Mouse (Mus musculus) hindbrain, embryonic 15.5 days (tissue): ENCODE results near the gene Maml3. TPM values are rescaled to one million over a fixed set of nuclear protein-coding genes. Genes with fewer than 3 reads are reported as not detected.

Source experiments
- ATAC-seq: fragments of 200-750 bp; cut with Nextera tagmentation; 2 replicates; pipeline ENCODE4 v1.8.0; 2017; ENCODE audit warnings: low read depth, moderate number of reproducible peaks, moderate TSS enrichment; ENCODE audit not compliant: low FRiP score
- H3K27ac ChIP-seq: fragments of 300-500 bp; sonication (generic); replicated peaks from 2 replicates; pipeline ENCODE4 v1.5.1; 2015; ENCODE audit warnings: mild to moderate bottlenecking, inconsistent platforms
- H3K27me3 ChIP-seq: fragments of 300-500 bp; sonication (generic); 2 replicates; pipeline ENCODE4 v1.6.1; 2015; ENCODE audit warnings: control low read depth, inconsistent platforms
- H3K36me3 ChIP-seq: fragments of 300-500 bp; sonication (generic); 2 replicates; pipeline ENCODE4 v1.6.1; 2015; ENCODE audit warnings: control low read depth, inconsistent platforms
- H3K4me1 ChIP-seq: fragments of 300-500 bp; sonication (generic); replicated peaks from 2 replicates; pipeline ENCODE4 v1.6.1; 2015; ENCODE audit warnings: control low read depth, inconsistent platforms
- H3K4me2 ChIP-seq: fragments of 300-500 bp; sonication (generic); 2 replicates; pipeline ENCODE4 v1.6.1; 2015; ENCODE audit warnings: moderate library complexity, mild to moderate bottlenecking, inconsistent platforms
- H3K4me3 ChIP-seq: fragments of 300-500 bp; sonication (generic); 2 replicates; pipeline ENCODE4 v1.5.1; 2015; ENCODE audit warnings: mild to moderate bottlenecking, inconsistent platforms
- H3K9ac ChIP-seq: fragments of 300-500 bp; sonication (generic); 2 replicates; pipeline ENCODE4 v1.6.1; 2015; ENCODE audit warnings: inconsistent platforms
- H3K9me3 ChIP-seq: fragments of 300-500 bp; sonication (generic); 2 replicates; pipeline ENCODE4 v1.6.1; 2016; ENCODE audit warnings: control low read depth, inconsistent platforms
- WGBS: fragments of 180-500 bp; shearing (Covaris S2); methylation state at CpG from one replicate; pipeline ENCODE4 v1.1.7; 2015; 5-methylcytosine and 5-hydroxymethylcytosine counted together
- polyA plus RNA-seq: library from polyadenylated mRNA; unstranded; fragments of >200 nt; fragmentation: Nextera tagmentation; extraction: Ambion mirVana; gene quantifications from 2 replicates; pipeline ENCODE4 v1.2.1, GENCODE M21; 2015

Maml3 gene
- polyA plus RNA-seq, 1 experiment from 2014 or later, result 7.8 TPM

DNA sequence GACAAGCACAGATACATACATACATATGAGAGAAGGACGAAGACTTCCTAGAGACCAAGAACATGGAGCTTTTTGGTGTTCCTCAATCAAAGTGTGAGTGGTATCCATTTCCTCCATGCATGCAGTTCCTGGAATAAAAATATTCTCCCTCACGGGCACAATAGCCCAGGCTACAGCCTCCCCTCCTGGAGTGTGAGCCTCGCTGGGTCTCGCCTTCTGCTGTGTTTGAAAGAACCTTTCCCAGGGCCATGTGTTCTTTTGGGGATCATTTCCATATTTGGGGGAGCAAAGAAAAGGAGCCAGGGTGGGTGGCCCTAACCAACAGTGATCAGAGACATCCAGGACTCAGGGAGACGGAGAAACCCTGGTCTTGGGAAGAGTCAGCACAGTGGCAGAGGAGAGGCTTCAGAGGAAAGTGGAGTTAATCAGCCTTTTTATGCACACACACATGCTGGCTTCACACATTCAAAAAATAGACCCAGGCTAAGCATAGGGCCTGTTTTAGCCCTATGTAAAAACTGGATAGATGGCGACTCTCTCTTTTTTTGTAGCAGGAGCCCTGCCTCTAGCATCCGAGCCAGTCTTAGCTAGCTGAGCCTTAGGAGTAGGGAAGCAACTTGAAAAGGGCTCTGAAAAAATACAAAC is 17.1 kb downstream of the Maml3 start:
- Histone ChIP-seq H3K27ac (peak overlapping the region; percentile 79), H3K4me3 (no peak overlapping the region), H3K4me1 (peaks cover 26% of the 10 kb centered on the region), H3K36me3 (no peaks in the 10 kb centered on the region), H3K9me3 (no peaks in the 10 kb centered on the region), H3K9ac (no peak overlapping the region), H3K4me2 (peak overlapping the region; percentile 40), H3K27me3 (no peaks in the 10 kb centered on the region)
- 39% methylated on average over 7 of the region's 7 CpGs for WGBS
- ATAC-seq, result no peak; the same call in 1 of the 2 replicates

DNA sequence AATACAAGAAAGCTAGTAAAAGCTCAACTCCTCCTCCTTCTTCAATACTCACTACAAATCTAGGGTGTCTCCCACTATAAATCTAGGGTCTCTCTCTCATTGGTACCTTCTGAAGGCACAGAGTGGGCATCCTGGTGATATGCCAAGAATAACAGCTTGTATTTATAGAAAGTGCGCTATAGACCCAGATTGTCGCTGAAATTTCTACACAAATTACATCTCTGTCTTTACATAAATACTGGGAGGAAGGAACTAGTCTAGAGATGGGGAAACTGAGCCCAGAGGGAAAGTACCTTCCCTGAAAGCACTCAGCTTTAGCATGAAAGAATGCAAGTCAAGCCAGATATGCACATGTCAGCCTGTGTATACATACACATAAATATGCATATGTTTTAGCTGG is 26.1 kb downstream of the Maml3 start:
- Histone ChIP-seq H3K9me3 (no peaks in the 10 kb centered on the region), H3K27me3 (no peaks in the 10 kb centered on the region), H3K36me3 (no peaks in the 10 kb centered on the region), H3K27ac (no peak overlapping the region), H3K4me3 (no peak overlapping the region), H3K4me2 (no peak overlapping the region), H3K9ac (no peak overlapping the region), H3K4me1 (no peaks in the 10 kb centered on the region)
- ATAC-seq, result no peak
- WGBS, result 87% methylated on average over 2 of the region's 2 CpGs

DNA sequence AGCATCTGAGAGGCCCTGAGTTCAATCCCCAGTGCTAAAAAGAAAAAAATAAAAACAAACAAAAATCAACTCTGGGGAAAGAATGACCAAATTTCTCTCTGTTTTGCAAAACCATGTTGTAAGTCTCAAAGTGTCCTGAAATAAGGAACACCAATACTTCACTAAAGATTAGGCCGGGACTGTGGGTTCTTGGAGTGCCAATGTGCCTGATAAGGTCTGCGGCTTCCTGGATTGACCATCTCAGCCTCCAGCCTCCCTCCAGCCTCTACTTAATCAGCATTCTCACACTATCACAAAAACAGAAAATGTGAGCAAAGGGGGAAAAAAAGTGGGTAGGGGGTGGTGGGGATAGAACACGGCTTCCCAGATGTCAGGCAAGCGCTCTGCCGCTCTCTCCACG is 30.9 kb downstream of the Maml3 start:
- no peaks in the 10 kb centered on the region for H3K36me3 ChIP-seq
- 76% methylated on average over 6 of the region's 6 CpGs for WGBS
- H3K27me3 ChIP-seq, result no peaks in the 10 kb centered on the region
- no peak overlapping the region for H3K4me3 ChIP-seq
- peaks cover 30% of the 10 kb centered on the region for H3K4me1 ChIP-seq
- H3K9ac ChIP-seq, result no peak overlapping the region
- ATAC-seq, result no peak
- no peaks in the 10 kb centered on the region for H3K9me3 ChIP-seq
- no peak overlapping the region for H3K27ac ChIP-seq
- no peak overlapping the region for H3K4me2 ChIP-seq

DNA sequence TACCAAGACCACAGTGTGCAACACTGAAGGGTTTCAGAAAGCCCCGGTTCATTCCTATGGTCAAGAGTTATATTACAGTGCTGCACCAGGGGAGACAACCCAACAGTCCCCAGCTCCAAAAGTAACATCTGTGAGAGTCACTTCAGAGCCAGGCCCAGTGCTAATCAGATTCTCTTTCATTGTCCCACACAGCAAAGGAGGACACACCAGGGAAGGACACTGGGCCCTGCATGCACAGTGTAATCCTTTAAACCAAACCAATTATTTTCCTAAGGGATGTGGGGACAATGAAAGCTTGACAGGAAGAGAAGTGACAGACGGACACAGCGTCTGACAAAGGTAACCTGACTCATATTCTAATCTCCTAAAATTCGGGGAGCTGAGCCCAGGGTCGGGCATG is 32.9 kb downstream of the Maml3 start:
- WGBS, result 39% methylated on average over 5 of the region's 5 CpGs
- Histone ChIP-seq H3K4me2 (no peak overlapping the region), H3K9ac (no peak overlapping the region), H3K4me3 (no peak overlapping the region), H3K4me1 (peaks cover 30% of the 10 kb centered on the region), H3K9me3 (no peaks in the 10 kb centered on the region), H3K27ac (no peak overlapping the region), H3K36me3 (no peaks in the 10 kb centered on the region), H3K27me3 (no peaks in the 10 kb centered on the region)
- ATAC-seq, result no peak

DNA sequence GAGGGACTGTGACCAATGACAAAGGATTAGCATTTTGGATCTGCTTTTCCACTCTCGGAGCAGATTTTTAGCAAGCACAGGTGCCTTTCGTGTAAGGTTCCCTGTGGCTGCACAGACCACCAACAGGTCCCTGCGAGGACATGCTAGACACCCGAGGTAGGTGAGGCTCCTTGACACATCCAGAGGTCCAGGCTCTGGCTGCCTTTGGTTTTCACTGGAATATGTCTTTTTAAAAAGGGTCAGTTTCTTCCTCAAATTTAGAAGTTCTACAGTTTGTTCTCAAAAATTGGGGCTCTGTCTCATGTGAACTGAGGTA is 34.8 kb downstream of the Maml3 start:
- no peaks in the 10 kb centered on the region for H3K36me3 ChIP-seq
- peak overlapping the region; percentile 81 for H3K27ac ChIP-seq
- ATAC-seq, result peak; percentile 2; the same call in 1 of the 2 replicates
- peak overlapping the region; percentile 36 for H3K4me3 ChIP-seq
- H3K9ac ChIP-seq, result peak overlapping the region; percentile 45
- H3K4me2 ChIP-seq, result peak overlapping the region; percentile 67
- WGBS, result 5% methylated on average over 4 of the region's 4 CpGs
- H3K27me3 ChIP-seq, result no peaks in the 10 kb centered on the region
- peaks cover 30% of the 10 kb centered on the region for H3K4me1 ChIP-seq
- H3K9me3 ChIP-seq, result no peaks in the 10 kb centered on the region

DNA sequence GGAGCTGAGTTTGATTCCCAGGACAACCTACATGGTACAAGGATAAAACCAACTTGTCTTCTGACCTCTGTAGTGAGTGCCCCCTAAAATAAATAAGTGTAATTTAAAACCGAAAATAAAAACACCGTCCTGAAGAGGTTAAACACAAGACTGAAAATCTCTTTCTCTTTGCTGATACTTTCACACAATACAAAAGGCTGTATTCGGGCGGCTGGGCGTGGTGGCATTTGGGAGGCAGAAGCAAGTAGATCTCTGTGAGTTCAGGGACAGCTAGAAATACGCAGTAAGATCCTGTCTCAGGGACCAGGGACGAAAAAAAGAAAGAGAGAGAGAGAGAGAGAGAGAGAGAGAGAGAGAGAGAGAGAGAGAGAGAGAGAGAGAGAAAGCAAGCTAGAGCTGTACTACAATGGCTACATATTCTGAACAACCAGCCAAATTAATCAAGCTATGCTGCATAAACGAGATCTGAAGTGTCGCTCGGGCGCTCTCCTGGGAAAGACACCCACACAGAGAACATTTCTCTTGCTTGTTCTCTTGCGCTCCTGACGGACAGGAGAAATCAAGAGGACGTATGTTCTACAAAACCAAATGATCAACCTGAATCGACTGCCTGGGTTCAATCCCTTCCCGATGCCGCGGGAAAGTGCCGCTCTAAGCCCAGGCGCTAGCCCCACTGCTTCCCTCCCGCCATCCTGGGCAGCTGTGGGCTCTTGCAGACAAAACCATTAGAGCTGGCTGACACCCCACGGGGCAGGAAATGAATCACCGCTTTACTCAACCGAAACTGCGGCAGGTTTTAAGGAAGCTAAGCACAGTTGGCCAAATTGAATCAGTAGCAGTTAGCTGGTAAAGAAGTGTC is 35.3 kb downstream of the Maml3 start:
- WGBS, result 8% methylated on average over 25 of the region's 25 CpGs
- H3K36me3 ChIP-seq, result no peaks in the 10 kb centered on the region
- H3K4me3 ChIP-seq, result peak overlapping the region; percentile 36
- peak; percentile 65; the same call in 1 of the 2 replicates for ATAC-seq
- peak overlapping the region; percentile 81 for H3K27ac ChIP-seq
- peaks cover 30% of the 10 kb centered on the region for H3K4me1 ChIP-seq
- H3K27me3 ChIP-seq, result no peaks in the 10 kb centered on the region
- H3K4me2 ChIP-seq, result peak overlapping the region; percentile 67
- H3K9ac ChIP-seq, result peak overlapping the region; percentile 45
- H3K9me3 ChIP-seq, result no peaks in the 10 kb centered on the region

DNA sequence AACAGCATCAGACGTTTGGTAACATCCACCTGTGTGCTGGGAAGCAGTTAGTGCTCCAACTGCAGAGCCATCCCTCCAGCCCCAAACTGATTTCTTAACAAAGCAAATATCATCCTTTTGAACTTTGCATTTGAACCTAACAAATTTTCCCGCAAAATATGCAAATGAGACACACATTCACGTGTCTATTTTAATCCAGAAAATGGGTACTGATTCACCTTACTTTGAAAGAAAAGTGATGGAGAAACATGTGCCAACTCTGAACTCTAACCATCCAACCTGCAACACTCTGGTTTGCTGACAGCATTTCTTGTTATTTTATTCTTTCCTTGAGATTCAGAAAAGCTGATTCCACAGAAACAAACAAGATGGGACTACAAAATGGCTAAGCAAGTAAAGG is 36.0 kb downstream of the Maml3 start:
- no peak overlapping the region for H3K4me2 ChIP-seq
- ATAC-seq, result no peak
- WGBS, result 62% methylated on average over 3 of the region's 3 CpGs
- H3K9ac ChIP-seq, result no peak overlapping the region
- H3K27ac ChIP-seq, result peak overlapping the region; percentile 81; the same call in 1 of the 2 replicates
- H3K9me3 ChIP-seq, result no peaks in the 10 kb centered on the region
- H3K4me1 ChIP-seq, result peaks cover 30% of the 10 kb centered on the region
- no peaks in the 10 kb centered on the region for H3K36me3 ChIP-seq
- H3K27me3 ChIP-seq, result no peaks in the 10 kb centered on the region
- H3K4me3 ChIP-seq, result no peak overlapping the region

DNA sequence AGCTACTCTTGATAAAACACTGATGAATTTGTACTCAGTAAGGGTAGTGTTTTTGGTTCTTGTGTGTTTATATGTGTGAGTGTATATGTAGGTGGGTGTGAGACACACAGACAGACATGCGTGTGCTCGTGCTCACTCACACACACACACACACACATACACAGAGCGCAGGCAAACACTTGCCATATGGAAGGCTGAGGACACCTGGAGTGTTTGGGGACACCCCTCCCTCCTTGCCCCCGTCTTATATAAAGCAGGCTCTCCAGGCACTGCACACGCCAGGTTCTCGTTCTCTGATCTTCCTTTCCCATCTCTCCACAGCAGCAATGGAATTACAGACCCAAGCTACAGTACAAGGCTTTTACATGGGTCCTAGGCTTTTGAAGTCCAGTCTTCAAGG is 37.7 kb downstream of the Maml3 start:
- Histone ChIP-seq H3K4me2 (no peak overlapping the region), H3K27ac (no peak overlapping the region), H3K4me1 (peaks cover 36% of the 10 kb centered on the region), H3K36me3 (no peaks in the 10 kb centered on the region), H3K9me3 (no peaks in the 10 kb centered on the region), H3K9ac (no peak overlapping the region), H3K4me3 (no peak overlapping the region), H3K27me3 (no peaks in the 10 kb centered on the region)
- 77% methylated on average over 6 of the region's 6 CpGs for WGBS
- no peak for ATAC-seq

DNA sequence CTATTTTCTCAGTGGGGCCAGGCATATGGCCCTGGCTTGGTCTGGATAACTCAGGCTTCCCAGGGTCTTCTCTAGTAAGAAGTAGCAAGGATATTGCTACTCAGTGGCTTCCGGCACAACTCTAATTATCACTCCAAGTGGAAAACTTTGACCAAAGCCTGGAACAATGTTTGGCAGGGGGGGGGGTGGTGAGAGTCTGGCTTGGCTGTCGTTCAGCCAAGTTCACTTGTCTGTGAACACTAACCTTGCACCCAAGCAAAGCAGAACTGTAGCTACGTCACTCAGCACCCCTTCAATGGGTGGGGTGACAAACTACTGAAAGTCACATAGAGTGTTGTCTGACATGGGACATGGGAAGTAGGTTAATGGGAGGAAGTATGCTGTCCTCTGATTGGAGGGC is 38.7 kb downstream of the Maml3 start:
- H3K4me2 ChIP-seq, result no peak overlapping the region
- H3K9me3 ChIP-seq, result no peaks in the 10 kb centered on the region
- H3K4me1 ChIP-seq, result peaks cover 37% of the 10 kb centered on the region
- H3K27me3 ChIP-seq, result no peaks in the 10 kb centered on the region
- 51% methylated on average over 3 of the region's 3 CpGs for WGBS
- no peak overlapping the region for H3K27ac ChIP-seq
- H3K9ac ChIP-seq, result no peak overlapping the region
- H3K4me3 ChIP-seq, result no peak overlapping the region
- no peaks in the 10 kb centered on the region for H3K36me3 ChIP-seq
- ATAC-seq, result no peak

DNA sequence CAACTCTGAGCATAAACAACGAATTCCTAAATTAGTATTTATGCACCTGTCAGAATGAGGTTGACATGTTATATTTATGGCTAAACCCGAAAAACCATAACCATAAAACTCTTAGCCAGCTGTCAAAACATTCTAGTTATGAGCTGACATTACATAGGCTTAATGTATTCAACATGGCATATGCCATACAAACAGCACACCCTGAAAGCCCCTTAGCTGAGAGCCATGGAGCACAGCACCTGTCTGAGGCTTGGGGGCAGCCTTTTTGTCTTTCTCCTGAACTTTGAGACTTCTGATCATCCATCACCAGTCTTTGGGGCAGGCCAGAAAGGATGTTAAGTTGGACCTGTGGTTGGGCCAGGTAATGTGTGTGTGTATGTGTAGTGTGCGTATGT is 41.6 kb downstream of the Maml3 start:
- Histone ChIP-seq H3K27ac (no peak overlapping the region), H3K4me2 (no peak overlapping the region), H3K9me3 (no peaks in the 10 kb centered on the region), H3K27me3 (no peaks in the 10 kb centered on the region), H3K9ac (no peak overlapping the region), H3K4me1 (peaks cover 21% of the 10 kb centered on the region), H3K4me3 (no peak overlapping the region), H3K36me3 (no peaks in the 10 kb centered on the region)
- 96% methylated on average over 3 of the region's 3 CpGs for WGBS
- no peak for ATAC-seq

DNA sequence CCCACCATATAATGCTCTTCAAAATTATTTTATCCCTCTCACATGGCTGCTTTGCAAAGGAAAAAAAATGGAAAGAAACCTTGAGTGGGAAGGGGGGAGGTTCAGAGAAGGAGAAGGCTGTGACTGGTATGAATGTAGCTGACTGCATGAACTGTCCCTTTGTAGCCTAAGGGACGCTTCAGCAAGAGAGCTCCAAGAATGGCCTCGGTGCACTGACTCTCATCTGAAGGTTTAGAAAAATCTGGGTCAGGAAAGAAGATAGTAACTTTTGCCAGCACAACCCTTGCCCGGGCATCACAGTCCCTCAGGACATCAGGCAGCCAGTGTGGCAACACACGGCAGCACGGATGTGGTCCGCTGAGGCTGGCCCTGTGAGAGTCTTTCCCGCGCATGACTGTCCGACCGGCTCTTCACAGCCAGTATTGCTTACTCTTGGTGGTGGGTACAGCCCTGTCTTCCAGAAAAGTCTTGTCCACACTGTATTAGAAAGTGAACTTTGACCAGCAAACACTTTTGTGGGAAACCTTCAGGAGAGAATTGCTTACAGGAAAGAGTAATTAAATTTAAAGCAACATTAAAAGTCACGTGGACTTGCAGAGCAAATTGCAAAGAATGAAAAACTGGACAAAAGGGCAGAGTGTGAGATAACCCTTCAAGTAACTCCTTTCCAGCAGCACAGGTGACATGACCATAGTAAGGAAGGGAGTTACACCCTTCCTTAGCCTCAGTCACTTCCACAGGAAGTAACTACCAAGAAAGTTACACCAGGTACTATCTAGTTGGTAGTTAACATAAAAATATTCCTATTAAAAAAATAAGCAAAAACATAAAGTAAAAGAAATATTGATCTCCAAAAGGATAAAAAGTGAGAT is 42.3 kb downstream of the Maml3 start:
- peak overlapping the region; percentile 73 for H3K27ac ChIP-seq
- peak overlapping the region; percentile 5; the same call in 1 of the 2 replicates for H3K4me2 ChIP-seq
- H3K4me1 ChIP-seq, result peaks cover 21% of the 10 kb centered on the region
- H3K27me3 ChIP-seq, result no peaks in the 10 kb centered on the region
- H3K9ac ChIP-seq, result no peak overlapping the region
- H3K9me3 ChIP-seq, result no peaks in the 10 kb centered on the region
- H3K4me3 ChIP-seq, result no peak overlapping the region
- ATAC-seq, result peak; percentile 14; the same call in 1 of the 2 replicates
- 35% methylated on average over 11 of the region's 11 CpGs for WGBS
- H3K36me3 ChIP-seq, result no peaks in the 10 kb centered on the region
